Mouse (Mus musculus) lung, postnatal 0 days (tissue): ENCODE results near the gene Zfp457.

Source experiments
- CTCF ChIP-seq: IDR thresholded peaks from 2 replicates; pipeline ENCODE4 v1.5.1; 2016; ENCODE audit warnings: antibody characterized with exemption, mild to moderate bottlenecking
- EP300 ChIP-seq: IDR thresholded peaks from 2 replicates; pipeline ENCODE4 v1.6.1; 2016; ENCODE audit warnings: antibody characterized with exemption, mild to moderate bottlenecking, control low read depth

- TF ChIP-seq CTCF = peak; percentile 78
- peak; percentile 52 for TF ChIP-seq EP300
Measured at GRCm38 (mm10) chr13:67332019-67332724, 25.9 kb upstream of the Zfp457 start, which contains the start of gene Zfp595.
